Mouse (Mus musculus) erythroblast, embryonic 14.5 days (primary cell): ENCODE results near the gene Sar1b.

Experiments
- GATA1 ChIP-seq: IDR thresholded peaks from 2 replicates; pipeline ENCODE4 v1.6.1; 2012; ENCODE audit warnings: low read length, inconsistent platforms, mixed read lengths
- TAL1 ChIP-seq: IDR thresholded peaks from 3 replicates; pipeline ENCODE4 v1.6.1; 2012; ENCODE audit warnings: low read length, inconsistent platforms, mixed read lengths

GRCm38 (mm10) chr11:51796272-51796671 lies 32.8 kb downstream of the Sar1b start:
- TF ChIP-seq GATA1 (no peak), TAL1 (no peak)
